Mouse (Mus musculus): ENCODE measurements around the gene Pik3ca. TPM values are rescaled to one million over a fixed set of nuclear protein-coding genes. Genes with fewer than 3 reads are reported as not detected.

Pik3ca gene
- 5.9 and 7.0 TPM in 2 replicates for polyA plus RNA-seq (2015; fragmentation: Nextera tagmentation; extraction: Ambion mirVana)

GRCm38 (mm10) chr3:32397461-32398174 is at the start of gene Pik3ca:
Pik3ca (plus strand) TSS chr3:32397671.
- ATAC-seq = peak; percentile 54

GRCm38 (mm10) chr3:32347881-32348280 is 49.6 kb upstream of the Pik3ca start:
- 87% methylated on average over 6 of the region's 6 CpGs for WGBS
- peaks cover 6% of the 10 kb centered on the region; the same call in 1 of the 2 replicates for H3K36me3 ChIP-seq (ENCODE audit: control insufficient read depth, insufficient read depth)
- H3K9ac ChIP-seq (ENCODE audit: low read depth, low read length) = no peak overlapping the region
- no peak for ATAC-seq
- H3K4me2 ChIP-seq (replicated peaks; ENCODE audit: low read depth) = no peak overlapping the region
- H3K4me1 ChIP-seq (replicated peaks; ENCODE audit: control insufficient read depth, insufficient read depth, low read length) = no peaks in the 10 kb centered on the region
- H3K27me3 ChIP-seq (replicated peaks; ENCODE audit: control insufficient read depth, insufficient read depth, low read length) = no peaks in the 10 kb centered on the region
- H3K4me3 ChIP-seq (ENCODE audit: low read depth, low read length) = no peak overlapping the region
- TF ChIP-seq CTCF (IDR thresholded peaks at IDR 0.05; ENCODE audit: low read depth) = no peak
- H3K27ac ChIP-seq (ENCODE audit: low read depth, low read length) = no peak overlapping the region
- H3K9me3 ChIP-seq (ENCODE audit: control insufficient read depth) = no peaks in the 10 kb centered on the region

More at GRCm38 (mm10) chr3:32397461-32398174, at the start of gene Pik3ca:
- H3K9me3 ChIP-seq (ENCODE audit: control insufficient read depth) = no peaks in the 10 kb centered on the region
- under 1% methylated on average over 42 of the region's 65 CpGs for WGBS
- no peaks in the 10 kb centered on the region for H3K27me3 ChIP-seq (replicated peaks; ENCODE audit: control insufficient read depth, insufficient read depth, low read length)
- H3K27ac ChIP-seq (ENCODE audit: low read depth, low read length) = peak within 1 kb of the TSS; percentile 99
- peak within 1 kb of the TSS; percentile 97 for H3K9ac ChIP-seq (ENCODE audit: low read depth, low read length)
- H3K4me2 ChIP-seq (replicated peaks; ENCODE audit: low read depth) = peak within 1 kb of the TSS; percentile 77
- peak within 1 kb of the TSS; percentile 84 for H3K4me3 ChIP-seq (ENCODE audit: low read depth, low read length)
- H3K4me1 ChIP-seq (replicated peaks; ENCODE audit: control insufficient read depth, insufficient read depth, low read length) = peaks cover 11% of the 10 kb centered on the region
- H3K36me3 ChIP-seq (ENCODE audit: control insufficient read depth, insufficient read depth) = no peaks in the 10 kb centered on the region
- no peak for TF ChIP-seq CTCF (IDR thresholded peaks at IDR 0.05; ENCODE audit: low read depth)

DNA sequence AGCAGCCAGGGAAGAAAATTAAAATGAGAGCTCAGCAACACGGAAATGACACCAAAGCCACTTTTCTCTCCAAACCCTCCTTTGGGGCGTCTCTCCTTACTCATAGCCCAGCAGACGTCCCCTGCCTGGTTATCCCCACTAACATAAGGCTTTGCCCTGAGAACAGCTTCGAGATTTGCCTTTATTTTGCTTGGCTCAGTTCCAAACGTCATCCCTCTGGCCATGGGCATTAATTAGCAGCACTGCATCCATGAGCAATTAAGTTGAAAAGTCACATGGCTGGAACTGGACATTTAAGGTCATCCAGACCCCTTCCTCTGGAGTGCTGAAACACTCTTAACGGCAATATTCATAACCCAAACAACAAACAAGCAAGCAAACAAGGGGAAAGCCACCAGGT is 36.2 kb upstream of the Pik3ca start:
- Histone ChIP-seq H3K27me3 (replicated peaks; ENCODE audit: control insufficient read depth, insufficient read depth, low read length) (no peaks in the 10 kb centered on the region), H3K36me3 (ENCODE audit: control insufficient read depth, insufficient read depth) (no peaks in the 10 kb centered on the region), H3K9ac (ENCODE audit: low read depth, low read length) (no peak overlapping the region), H3K4me1 (replicated peaks; ENCODE audit: control insufficient read depth, insufficient read depth, low read length) (0 out of 2 replicates have a peak, but pooled peaks cover 2% of the 10 kb centered on the region), H3K27ac (ENCODE audit: low read depth, low read length) (no peak overlapping the region), H3K9me3 (ENCODE audit: control insufficient read depth) (no peaks in the 10 kb centered on the region), H3K4me3 (ENCODE audit: low read depth, low read length) (no peak overlapping the region), H3K4me2 (replicated peaks; ENCODE audit: low read depth) (no peak overlapping the region)
- no peak for ATAC-seq
- TF ChIP-seq CTCF (IDR thresholded peaks at IDR 0.05; ENCODE audit: low read depth) = no peak
- 51% methylated on average over 6 of the region's 6 CpGs for WGBS

DNA sequence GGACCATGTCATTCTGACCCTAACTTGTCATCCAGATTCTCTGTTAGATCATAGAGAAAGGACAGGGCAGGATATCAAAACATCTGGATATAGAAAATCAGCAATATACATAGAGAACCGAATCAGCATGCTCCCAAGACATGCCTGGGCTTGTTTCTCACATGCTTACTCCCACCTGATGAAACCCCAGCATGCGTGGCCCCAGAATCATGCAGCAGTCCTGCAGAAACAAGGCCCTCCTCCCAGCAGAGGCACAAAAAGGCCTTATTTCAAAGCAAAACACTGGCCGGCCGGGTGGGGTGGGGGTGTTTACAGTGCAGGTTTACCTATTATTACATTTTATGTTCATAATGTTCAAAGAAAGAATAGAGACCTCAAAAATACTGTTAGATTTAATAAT is 33.3 kb upstream of the Pik3ca start:
- no peak overlapping the region for H3K4me3 ChIP-seq (ENCODE audit: low read depth, low read length)
- H3K36me3 ChIP-seq (ENCODE audit: control insufficient read depth, insufficient read depth) = no peaks in the 10 kb centered on the region
- no peaks in the 10 kb centered on the region for H3K9me3 ChIP-seq (ENCODE audit: control insufficient read depth)
- 0 out of 2 replicates have a peak, but pooled peaks cover 3% of the 10 kb centered on the region for H3K4me1 ChIP-seq (replicated peaks; ENCODE audit: control insufficient read depth, insufficient read depth, low read length)
- TF ChIP-seq CTCF (IDR thresholded peaks at IDR 0.05; ENCODE audit: low read depth) = no peak
- no peak overlapping the region for H3K27ac ChIP-seq (ENCODE audit: low read depth, low read length)
- H3K4me2 ChIP-seq (replicated peaks; ENCODE audit: low read depth) = peak overlapping the region; percentile 91; the same call in 1 of the 2 replicates
- no peaks in the 10 kb centered on the region for H3K27me3 ChIP-seq (replicated peaks; ENCODE audit: control insufficient read depth, insufficient read depth, low read length)
- ATAC-seq = no peak
- no peak overlapping the region for H3K9ac ChIP-seq (ENCODE audit: low read depth, low read length)
- WGBS = 71% methylated on average over 4 of the region's 4 CpGs

DNA sequence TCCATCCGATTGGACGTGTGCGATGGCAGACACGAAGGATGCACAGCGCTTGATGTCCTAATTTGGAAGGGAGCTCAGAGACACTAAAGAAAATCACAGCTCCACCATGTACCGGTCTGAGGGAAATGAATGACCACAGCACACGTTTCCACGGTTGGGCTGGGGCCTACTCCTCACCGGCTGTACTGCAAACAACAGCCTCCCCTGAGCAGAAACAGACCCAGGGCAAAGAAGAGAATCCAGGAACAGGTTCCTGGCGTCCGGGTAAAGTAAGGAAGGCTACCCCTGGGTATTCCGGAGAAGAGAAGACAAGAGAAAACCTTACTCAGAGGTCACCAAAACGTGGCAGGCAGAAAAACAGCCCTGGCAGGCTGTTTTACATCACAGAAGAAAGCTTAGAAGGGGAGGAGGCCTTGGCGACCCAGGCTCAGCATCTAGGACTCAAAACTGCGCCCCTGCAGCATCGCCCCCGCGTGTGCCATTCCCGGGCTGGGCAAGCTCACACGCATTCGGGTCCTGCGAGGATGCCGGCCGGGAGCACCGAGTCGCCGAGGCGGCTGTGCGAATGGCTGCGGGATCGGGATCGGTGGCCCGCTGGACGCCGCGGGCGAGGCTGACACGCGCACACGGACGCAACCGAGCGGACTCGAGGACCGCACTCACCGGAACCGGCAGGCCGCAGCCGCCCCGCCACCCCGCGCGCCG is 32.5 kb upstream of the Pik3ca start:
- 3% methylated on average over 50 of the region's 54 CpGs for WGBS
- no peak for TF ChIP-seq CTCF (IDR thresholded peaks at IDR 0.05; ENCODE audit: low read depth)
- peak; percentile 57; the same call in 1 of the 2 replicates for ATAC-seq
- no peaks in the 10 kb centered on the region for H3K27me3 ChIP-seq (replicated peaks; ENCODE audit: control insufficient read depth, insufficient read depth, low read length)
- H3K9ac ChIP-seq (ENCODE audit: low read depth, low read length) = peak overlapping the region; percentile 78
- no peaks in the 10 kb centered on the region for H3K9me3 ChIP-seq (ENCODE audit: control insufficient read depth)
- no peaks in the 10 kb centered on the region for H3K36me3 ChIP-seq (ENCODE audit: control insufficient read depth, insufficient read depth)
- H3K4me3 ChIP-seq (ENCODE audit: low read depth, low read length) = peak overlapping the region; percentile 93
- 0 out of 2 replicates have a peak, but pooled peaks cover 3% of the 10 kb centered on the region for H3K4me1 ChIP-seq (replicated peaks; ENCODE audit: control insufficient read depth, insufficient read depth, low read length)
- peak overlapping the region; percentile 91 for H3K4me2 ChIP-seq (replicated peaks; ENCODE audit: low read depth)
- H3K27ac ChIP-seq (ENCODE audit: low read depth, low read length) = peak overlapping the region; percentile 68; the same call in 1 of the 2 replicates

DNA sequence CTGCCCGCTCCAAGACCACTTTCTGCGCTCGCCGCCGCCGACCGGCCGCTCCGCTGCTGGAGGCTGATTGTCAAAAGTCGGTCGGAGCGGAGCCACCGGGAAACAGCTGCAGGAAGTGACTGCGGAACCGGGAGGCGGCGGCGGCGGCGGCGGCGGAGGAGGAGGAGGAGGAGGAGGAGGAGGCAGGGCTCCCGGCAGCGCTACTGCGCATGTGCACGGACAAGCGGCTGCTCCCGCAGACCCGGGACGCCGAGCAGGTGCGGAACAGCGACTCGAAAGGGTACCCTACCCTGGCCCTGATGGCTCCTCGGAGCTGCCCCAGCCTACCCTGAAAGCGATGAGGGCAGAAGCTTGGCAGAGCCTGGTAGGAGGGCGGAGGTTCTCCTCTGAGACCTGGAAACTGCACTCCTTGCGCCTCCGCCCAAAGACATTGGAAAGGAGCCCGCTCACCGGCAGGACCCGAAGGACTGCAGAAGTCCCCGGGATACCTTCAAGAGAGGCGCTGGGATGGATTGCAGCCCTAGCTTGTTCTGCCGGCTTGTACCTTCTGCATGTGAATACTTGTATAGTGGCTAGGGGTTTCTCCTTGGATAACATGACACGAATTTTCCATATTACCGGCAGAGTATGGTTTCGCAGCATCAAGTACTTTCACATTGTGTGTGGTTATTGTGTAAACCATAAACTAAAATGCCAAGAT is 31.8 kb upstream of the Pik3ca start, which contains the start of gene Zmat3:
Zmat3 (minus strand) TSS at position 469 of the 700 bp plus-strand sequence.
- peak within 1 kb of the TSS; percentile 93 for H3K4me3 ChIP-seq (ENCODE audit: low read depth, low read length)
- H3K4me1 ChIP-seq (replicated peaks; ENCODE audit: control insufficient read depth, insufficient read depth, low read length) = 0 out of 2 replicates have a peak, but pooled peaks cover 3% of the 10 kb centered on the region
- H3K9ac ChIP-seq (ENCODE audit: low read depth, low read length) = peak within 1 kb of the TSS; percentile 78
- ATAC-seq = peak; percentile 70
- H3K4me2 ChIP-seq (replicated peaks; ENCODE audit: low read depth) = peak within 1 kb of the TSS; percentile 91
- peak within 1 kb of the TSS; percentile 68; the same call in 1 of the 2 replicates for H3K27ac ChIP-seq (ENCODE audit: low read depth, low read length)
- no peaks in the 10 kb centered on the region for H3K9me3 ChIP-seq (ENCODE audit: control insufficient read depth)
- WGBS = 3% methylated on average over 27 of the region's 48 CpGs
- no peak for TF ChIP-seq CTCF (IDR thresholded peaks at IDR 0.05; ENCODE audit: low read depth)
- H3K27me3 ChIP-seq (replicated peaks; ENCODE audit: control insufficient read depth, insufficient read depth, low read length) = no peaks in the 10 kb centered on the region
- no peaks in the 10 kb centered on the region for H3K36me3 ChIP-seq (ENCODE audit: control insufficient read depth, insufficient read depth)

All from intestine, postnatal 0 days (tissue).